Mouse (Mus musculus) MEL (cell line): ENCODE results near the gene Svs3a. TPM values are rescaled to one million over a fixed set of nuclear protein-coding genes. Genes with fewer than 3 reads are reported as not detected.
"Not testable (repeated sequence)": the region's sequence is repeated elsewhere in the genome, so short reads cannot be mapped to it uniquely, and the experiment has no call there.

Experiments used
- DNase-seq: peaks from one replicate; pipeline ENCODE4 v3.0.0; 2011; ENCODE audit warnings: low read depth, low spot score
- H3K27ac ChIP-seq: 2 replicates; pipeline ENCODE4 v1.5.1; 2012; ENCODE audit warnings: low read depth, mild to moderate bottlenecking, control low read depth, low read length, moderate library complexity; ENCODE audit not compliant: control insufficient read depth
- H3K27me3 ChIP-seq, 2 experiments: fragments of 150-350 bp in 1 of 2; sonication (generic) in 1 of 2; 2 replicates each; pipeline ENCODE4 v1.6.1; 2012; ENCODE audit warnings: low read length in 2 of 2, mild to moderate bottlenecking in 2 of 2, improper control_type of control experiment in 1 of 2, moderate library complexity in 1 of 2; ENCODE audit not compliant: insufficient read depth in 2 of 2, control insufficient read depth in 1 of 2
- H3K36me3 ChIP-seq, 2 experiments: 2 replicates each; pipeline ENCODE4 v1.6.1; 2012 to 2014; ENCODE audit warnings: low read length in 2 of 2, improper control_type of control experiment in 1 of 2, inconsistent platforms in 1 of 2, mild to moderate bottlenecking in 1 of 2; ENCODE audit not compliant: insufficient read depth in 2 of 2, control insufficient read depth in 1 of 2
- H3K4me1 ChIP-seq, 2 experiments: fragments of 150-350 bp in 1 of 2; sonication (generic) in 1 of 2; 2 replicates each; pipeline ENCODE4 v1.6.1; 2012; ENCODE audit warnings: low read length in 2 of 2, improper control_type of control experiment in 1 of 2, mild to moderate bottlenecking in 1 of 2; ENCODE audit not compliant: insufficient read depth in 2 of 2, control insufficient read depth in 1 of 2
- H3K4me3 ChIP-seq, 2 experiments: fragments of 150-350 bp in 1 of 2; sonication (generic) in 1 of 2; 2 replicates each; pipeline ENCODE4 v1.5.1; 2012; ENCODE audit warnings: low read depth in 2 of 2, low read length in 2 of 2, mild to moderate bottlenecking in 2 of 2, moderate library complexity in 2 of 2, control low read depth in 1 of 2, improper control_type of control experiment in 1 of 2; ENCODE audit not compliant: control insufficient read depth in 1 of 2, insufficient read depth in 1 of 2
- H3K79me2 ChIP-seq: 2 replicates; pipeline ENCODE4 v1.6.1; 2012; ENCODE audit warnings: mild to moderate bottlenecking, low read length, moderate library complexity; ENCODE audit not compliant: control insufficient read depth, poor library complexity, insufficient read depth
- H3K9ac ChIP-seq: 2 replicates; pipeline ENCODE4 v1.6.1; 2012; ENCODE audit warnings: low read depth, mild to moderate bottlenecking, control low read depth, low read length, moderate library complexity; ENCODE audit not compliant: control insufficient read depth, poor library complexity, severe bottlenecking
- H3K9me3 ChIP-seq: fragments of 150-350 bp; sonication (generic); replicated peaks from 2 replicates; pipeline ENCODE4 v1.6.1; 2012; ENCODE audit warnings: mild to moderate bottlenecking, low read length, improper control_type of control experiment, moderate library complexity; ENCODE audit not compliant: insufficient read depth
- BHLHE40 ChIP-seq: IDR thresholded peaks from 2 replicates; pipeline ENCODE4 v1.6.1; 2012; ENCODE audit warnings: low read depth, mild to moderate bottlenecking, inconsistent platforms, low read length, improper control_type of control experiment, borderline replicate concordance
- CHD1 ChIP-seq: IDR thresholded peaks from 2 replicates; pipeline ENCODE4 v1.6.1; 2012; ENCODE audit warnings: low read depth, mild to moderate bottlenecking, inconsistent platforms, low read length, improper control_type of control experiment
- CTCF ChIP-seq, 3 experiments: IDR thresholded peaks in 2 of 3; conservative IDR thresholded peaks in 1 of 3; 2 replicates each; pipeline ENCODE4 v1.5.1; 2011 to 2012; ENCODE audit warnings: low read length in 3 of 3, low read depth in 2 of 3, mild to moderate bottlenecking in 2 of 3, improper control_type of control experiment in 1 of 3, inconsistent platforms in 1 of 3, mixed read lengths in 1 of 3, moderate library complexity in 1 of 3; ENCODE audit not compliant: control insufficient read depth in 1 of 3, insufficient read depth in 1 of 3, poor library complexity in 1 of 3, severe bottlenecking in 1 of 3
- ELF1 ChIP-seq: IDR thresholded peaks from 2 replicates; pipeline ENCODE4 v1.6.1; 2014; ENCODE audit warnings: low read depth, mild to moderate bottlenecking, inconsistent platforms, low read length, improper control_type of control experiment, moderate library complexity
- EP300 ChIP-seq, 2 experiments: IDR thresholded peaks; 2 replicates each; pipeline ENCODE4 v1.6.1; 2011; ENCODE audit warnings: improper control_type of control experiment in 2 of 2, low read length in 2 of 2, low read depth in 1 of 2, mild to moderate bottlenecking in 1 of 2
- GABPA ChIP-seq: IDR thresholded peaks from 2 replicates; pipeline ENCODE4 v1.6.1; 2012; ENCODE audit warnings: low read depth, mild to moderate bottlenecking, inconsistent platforms, low read length, improper control_type of control experiment, moderate library complexity
- HCFC1 ChIP-seq: IDR thresholded peaks from 2 replicates; pipeline ENCODE4 v1.6.1; 2012; ENCODE audit warnings: low read depth, mild to moderate bottlenecking, inconsistent platforms, low read length, improper control_type of control experiment, moderate library complexity
- MAFK ChIP-seq: IDR thresholded peaks from 2 replicates; pipeline ENCODE4 v1.6.1; 2011; ENCODE audit warnings: low read depth, mild to moderate bottlenecking, low read length, improper control_type of control experiment, borderline replicate concordance
- MAX ChIP-seq: IDR thresholded peaks from 2 replicates; pipeline ENCODE4 v1.6.1; 2011; ENCODE audit warnings: low read length, improper control_type of control experiment
- NRF1 ChIP-seq: IDR thresholded peaks from 2 replicates; pipeline ENCODE4 v1.6.1; 2014; ENCODE audit warnings: low read depth, mild to moderate bottlenecking, inconsistent platforms, low read length, improper control_type of control experiment, moderate library complexity; ENCODE audit not compliant: poor library complexity, insufficient read depth, severe bottlenecking
- RAD21 ChIP-seq: IDR thresholded peaks from 2 replicates; pipeline ENCODE4 v1.6.1; 2011; ENCODE audit warnings: mild to moderate bottlenecking, low read depth, low read length, improper control_type of control experiment
- RCOR1 ChIP-seq: IDR thresholded peaks from 2 replicates; pipeline ENCODE4 v1.6.1; 2012; ENCODE audit warnings: low read depth, mild to moderate bottlenecking, inconsistent platforms, low read length, improper control_type of control experiment
- SIN3A ChIP-seq: IDR thresholded peaks from 2 replicates; pipeline ENCODE4 v1.6.1; 2012; ENCODE audit warnings: low read length, improper control_type of control experiment, inconsistent platforms
- TBP ChIP-seq: IDR thresholded peaks from 2 replicates; pipeline ENCODE4 v1.8.0; 2011; ENCODE audit warnings: low read depth, low read length, improper control_type of control experiment
- TCF12 ChIP-seq: IDR thresholded peaks from 2 replicates; pipeline ENCODE4 v1.6.1; 2014; ENCODE audit warnings: low read depth, mild to moderate bottlenecking, inconsistent platforms, low read length, improper control_type of control experiment, moderate library complexity
- polyA plus RNA-seq, 2 experiments: library from polyadenylated mRNA; stranded (reverse) in 1 of 2; unstranded in 1 of 2; fragments of >175 nt in 1 of 2; fragments of >200 nt in 1 of 2; gene quantifications; 2 replicates each; pipeline versions ENCODE4 v1.2.1 to v1.2.4; 2012; ENCODE audit warnings: low replicate concordance in 2 of 2, low read depth in 1 of 2; ENCODE audit not compliant: insufficient read length in 2 of 2, insufficient read depth in 1 of 2, missing spikeins in 1 of 2
- total RNA-seq: library from RNA; depleted of rRNA; stranded (reverse); fragments of 300-350 nt; gene quantifications from 2 replicates; pipeline ENCODE4 v1.2.3, GENCODE M21; 2012; rRNA removed

Svs3a gene
- total RNA-seq (not detected in 2 replicates), polyA plus RNA-seq (not detected)

- H3K79me2 ChIP-seq, H3K27ac ChIP-seq, H3K9me3 ChIP-seq: not testable (repeated sequence)
These were observed at the start of gene Svs3a for GRCm38 (mm10) chr2:164288968-164289367. Svs3a (plus strand) TSS chr2:164289268.

GRCm38 (mm10) chr2:164256540-164256939, 32.5 kb upstream of the Svs3a start, which contains the start of gene Svs3b:
Svs3b (minus strand) TSS chr2:164256640.
- H3K9me3 ChIP-seq, DNase-seq, H3K4me1 ChIP-seq, H3K36me3 ChIP-seq, H3K4me3 ChIP-seq, H3K9ac ChIP-seq, H3K27ac ChIP-seq, H3K79me2 ChIP-seq: not testable (repeated sequence)
- H3K27me3 ChIP-seq, result peaks cover 4 to 14% of the 10 kb centered on the region in 2 experiments; a peak in 3 of 4 replicates

More at GRCm38 (mm10) chr2:164288968-164289367, at the start of gene Svs3a:
- not testable (repeated sequence) for H3K27me3 ChIP-seq, H3K9ac ChIP-seq, DNase-seq, H3K36me3 ChIP-seq, H3K4me1 ChIP-seq, H3K4me3 ChIP-seq

- H3K36me3 ChIP-seq, result no peaks in the 10 kb centered on the region
- H3K4me1 ChIP-seq, result no peaks in the 10 kb centered on the region
- DNase-seq, result no peak
- H3K27ac ChIP-seq, result no peak within 1 kb of the TSS
- H3K27me3 ChIP-seq, result peaks cover 3 to 8% of the 10 kb centered on the region in 2 experiments; a peak in 2 of 4 replicates
- no peaks in the 10 kb centered on the region for H3K9me3 ChIP-seq
- H3K79me2 ChIP-seq, result no peaks in the 10 kb centered on the region
- no peak within 1 kb of the TSS for H3K4me3 ChIP-seq
- H3K9ac ChIP-seq, result no peak within 1 kb of the TSS
- TF ChIP-seq BHLHE40 (no peak), RAD21 (no peak), NRF1 (no peak), CTCF (IDR thresholded peaks at IDR 0.05 in 2 of 3, conservative IDR thresholded peaks at IDR 0.05 in 1 of 3; ENCODE audit: control insufficient read depth in 1 of 3, insufficient read depth in 1 of 3, low read depth in 2 of 3, low read length in 3 of 3, poor library complexity in 1 of 3, severe bottlenecking in 1 of 3) (no peak), TBP (no peak), GABPA (no peak), TCF12 (no peak), ELF1 (no peak), SIN3A (no peak), CHD1 (no peak), RCOR1 (no peak), MAFK (no peak), EP300 (IDR thresholded peaks at IDR 0.05; ENCODE audit: low read depth in 1 of 2, low read length in 2 of 2) (no peak), MAX (no peak), HCFC1 (no peak)
These were observed 10.7 kb upstream of the Svs3a start, which contains the start of gene Svs4 for GRCm38 (mm10) chr2:164278359-164278758. Svs4 (minus strand) TSS chr2:164278459.
